Mouse (Mus musculus) forebrain, postnatal 0 days (tissue): Measurements from ENCODE around the gene St8sia2. TPM values are rescaled to one million over a fixed set of nuclear protein-coding genes. Genes with fewer than 3 reads are reported as not detected.
A peak's percentile ranks its signal among the peaks of the same experiment; 100 is the strongest.
"Not testable (repeated sequence)": the region's sequence is repeated elsewhere in the genome, so short reads cannot be mapped to it uniquely, and the experiment has no call there.

Source experiments
- ATAC-seq: fragments of 200-750 bp; cut with Nextera tagmentation; 2 replicates; pipeline ENCODE4 v1.8.0; 2017; ENCODE audit warnings: mild to moderate bottlenecking, moderate library complexity
- DNase-seq: peaks from one replicate; pipeline ENCODE4 v3.0.0-alpha.2; 2015
- H3K27ac ChIP-seq: fragments of 300-500 bp; sonication (generic); 2 replicates; pipeline ENCODE4 v1.5.1; 2014; ENCODE audit warnings: low read depth, mild to moderate bottlenecking, antibody characterized with exemption, low read length, moderate library complexity, mixed read lengths
- H3K27me3 ChIP-seq: fragments of 300-500 bp; sonication (generic); 2 replicates; pipeline ENCODE4 v1.6.1; 2014; ENCODE audit warnings: mild to moderate bottlenecking, low read length, mixed read lengths; ENCODE audit not compliant: insufficient read depth
- H3K36me3 ChIP-seq: fragments of 300-500 bp; sonication (generic); 2 replicates; pipeline ENCODE4 v1.6.1; 2014; ENCODE audit warnings: mild to moderate bottlenecking, moderate library complexity; ENCODE audit not compliant: insufficient read depth
- H3K4me1 ChIP-seq: fragments of 300-500 bp; sonication (generic); 2 replicates; pipeline ENCODE4 v1.6.1; 2014; ENCODE audit warnings: antibody characterized with exemption; ENCODE audit not compliant: insufficient read depth
- H3K4me2 ChIP-seq: fragments of 300-500 bp; sonication (generic); 2 replicates; pipeline ENCODE4 v1.6.1; 2014; ENCODE audit warnings: low read depth, mild to moderate bottlenecking, moderate library complexity
- H3K4me3 ChIP-seq: fragments of 300-500 bp; sonication (generic); 2 replicates; pipeline ENCODE4 v1.5.1; 2014; ENCODE audit warnings: low read depth, low read length, mixed read lengths
- H3K9ac ChIP-seq: fragments of 300-500 bp; sonication (generic); 2 replicates; pipeline ENCODE4 v1.6.1; 2014; ENCODE audit warnings: mild to moderate bottlenecking
- H3K9me3 ChIP-seq: fragments of 300-500 bp; sonication (generic); 2 replicates; pipeline ENCODE4 v1.6.1; 2016; ENCODE audit warnings: low read length
- CTCF ChIP-seq: sonication (generic); IDR thresholded peaks from 2 replicates; pipeline ENCODE4 v1.5.1; 2016; ENCODE audit warnings: antibody characterized with exemption, control low read depth, low read depth
- WGBS: fragments of 180-500 bp; shearing (Covaris S2); extraction: QIAGEN DNeasy Blood & Tissue Kit; methylation state at CpG from one replicate; pipeline ENCODE4 v1.1.7; 2014; 5-methylcytosine and 5-hydroxymethylcytosine counted together
- polyA plus RNA-seq: library from polyadenylated mRNA; unstranded; fragments of >200 nt; fragmentation: Nextera tagmentation; extraction: Ambion mirVana; gene quantifications from 2 replicates; pipeline ENCODE4 v1.2.1, GENCODE M21; 2015
- total RNA-seq: library from RNA; depleted of rRNA; stranded (reverse); fragments of >200 nt; gene quantifications from 2 replicates; pipeline ENCODE4 v1.2.3, GENCODE M21; 2014

Gene St8sia2
- total and polyA plus RNA-seq, 2 experiments from 2014 or later = 75.7 to 84.0 TPM

GRCm38 (mm10) chr7:74011976-74012857, 1.3 kb downstream of the St8sia2 start:
- peak overlapping the region; percentile 96 for H3K27ac ChIP-seq
- no peak; the same call in 1 of the 2 replicates for TF ChIP-seq CTCF
- no peaks in the 10 kb centered on the region for H3K9me3 ChIP-seq
- peak overlapping the region; percentile 89 for H3K4me3 ChIP-seq
- 3% methylated on average over 43 of the region's 43 CpGs for WGBS
- DNase-seq (peak; percentile 64), ATAC-seq (no peak; the same call in 1 of the 2 replicates)
- H3K36me3 ChIP-seq = no peaks in the 10 kb centered on the region
- H3K9ac ChIP-seq = peak overlapping the region; percentile 99
- peak overlapping the region; percentile 79 for H3K4me2 ChIP-seq
- H3K27me3 ChIP-seq = no peaks in the 10 kb centered on the region
- peaks cover 25% of the 10 kb centered on the region for H3K4me1 ChIP-seq

GRCm38 (mm10) chr7:74008946-74009542, 4.4 kb downstream of the St8sia2 start:
- no peaks in the 10 kb centered on the region for H3K9me3 ChIP-seq
- H3K4me1 ChIP-seq = peaks cover 40% of the 10 kb centered on the region
- no peaks in the 10 kb centered on the region for H3K27me3 ChIP-seq
- no peak for TF ChIP-seq CTCF
- no peaks in the 10 kb centered on the region for H3K36me3 ChIP-seq
- WGBS = 59% methylated on average over 7 of the region's 7 CpGs
- peak overlapping the region; percentile 11; the same call in 1 of the 2 replicates for H3K4me2 ChIP-seq
- no peak overlapping the region for H3K9ac ChIP-seq
- no peak overlapping the region for H3K27ac ChIP-seq
- DNase-seq (no peak), ATAC-seq (no peak)
- no peak overlapping the region for H3K4me3 ChIP-seq

- ATAC-seq (peak; percentile 77), DNase-seq (peak; percentile 67)
- 0 out of 2 replicates have a peak, but pooled peaks have one; percentile 25 for TF ChIP-seq CTCF
- H3K9me3 ChIP-seq = no peaks in the 10 kb centered on the region
- H3K4me2 ChIP-seq = peak overlapping the region; percentile 13; the same call in 1 of the 2 replicates
- peak overlapping the region; percentile 14; the same call in 1 of the 2 replicates for H3K9ac ChIP-seq
- H3K27me3 ChIP-seq = no peaks in the 10 kb centered on the region
- no peak overlapping the region for H3K4me3 ChIP-seq
- peaks cover 40% of the 10 kb centered on the region for H3K4me1 ChIP-seq
- WGBS = 4% methylated on average over 9 of the region's 9 CpGs
- no peaks in the 10 kb centered on the region for H3K36me3 ChIP-seq
- 0 out of 2 replicates have a peak overlapping the region, but pooled peaks have one; percentile 50 for H3K27ac ChIP-seq
Measured at GRCm38 (mm10) chr7:74006775-74007371, 6.6 kb downstream of the St8sia2 start.

- no peak overlapping the region for H3K4me3 ChIP-seq
- no peaks in the 10 kb centered on the region for H3K9me3 ChIP-seq
- DNase-seq = no peak
- H3K4me2 ChIP-seq = peak overlapping the region; percentile 13; the same call in 1 of the 2 replicates
- TF ChIP-seq CTCF = no peak
- 0 out of 2 replicates have a peak overlapping the region, but pooled peaks have one; percentile 6 for H3K9ac ChIP-seq
- peaks cover 40% of the 10 kb centered on the region for H3K4me1 ChIP-seq
- H3K27me3 ChIP-seq = no peaks in the 10 kb centered on the region
- 3% methylated on average over 1 of the region's 1 CpGs for WGBS
- 0 out of 2 replicates have a peak overlapping the region, but pooled peaks have one; percentile 50 for H3K27ac ChIP-seq
- no peaks in the 10 kb centered on the region for H3K36me3 ChIP-seq
- ATAC-seq = no peak
Measured at GRCm38 (mm10) chr7:74006364-74006763, 7.1 kb downstream of the St8sia2 start.

- Histone ChIP-seq H3K27ac (no peak overlapping the region), H3K27me3 (no peaks in the 10 kb centered on the region), H3K9ac (no peak overlapping the region), H3K9me3 (no peaks in the 10 kb centered on the region), H3K4me1 (0 out of 2 replicates have a peak, but pooled peaks cover 4% of the 10 kb centered on the region), H3K4me2 (no peak overlapping the region), H3K36me3 (no peaks in the 10 kb centered on the region; the same call in 1 of the 2 replicates), H3K4me3 (no peak overlapping the region)
- ATAC-seq (no peak), DNase-seq (no peak)
- WGBS = 82% methylated on average over 12 of the region's 12 CpGs
- no peak for TF ChIP-seq CTCF
Measured at GRCm38 (mm10) chr7:74000743-74001510, 12.6 kb downstream of the St8sia2 start.

GRCm38 (mm10) chr7:73989366-73989765, 24.1 kb downstream of the St8sia2 start:
- ATAC-seq = peak; percentile 53
- TF ChIP-seq CTCF = no peak
- peak overlapping the region; percentile 66 for H3K27ac ChIP-seq
- H3K36me3 ChIP-seq = no peaks in the 10 kb centered on the region; the same call in 1 of the 2 replicates
- no peak overlapping the region for H3K9ac ChIP-seq
- WGBS = 61% methylated on average over 2 of the region's 2 CpGs
- no peaks in the 10 kb centered on the region for H3K27me3 ChIP-seq
- H3K4me1 ChIP-seq = 0 out of 2 replicates have a peak, but pooled peaks cover 4% of the 10 kb centered on the region
- H3K9me3 ChIP-seq = no peaks in the 10 kb centered on the region
- H3K4me2 ChIP-seq = no peak overlapping the region
- H3K4me3 ChIP-seq = no peak overlapping the region
- DNase-seq = peak; percentile 41

GRCm38 (mm10) chr7:73972157-73972556, 41.3 kb downstream of the St8sia2 start:
- peaks cover 63% of the 10 kb centered on the region for H3K36me3 ChIP-seq
- 79% methylated on average over 5 of the region's 5 CpGs for WGBS
- not testable (repeated sequence) for DNase-seq

More at GRCm38 (mm10) chr7:73972157-73972556, 41.3 kb downstream of the St8sia2 start:
- H3K9me3 ChIP-seq, H3K9ac ChIP-seq, H3K27ac ChIP-seq, H3K27me3 ChIP-seq, ATAC-seq, H3K4me3 ChIP-seq, H3K4me2 ChIP-seq, H3K4me1 ChIP-seq: not testable (repeated sequence)
